Mouse (Mus musculus): Measurements from ENCODE around the gene Prkg1. TPM values are rescaled to one million over a fixed set of nuclear protein-coding genes. Genes with fewer than 3 reads are reported as not detected.

Prkg1 gene
- polyA plus RNA-seq, 1 experiment from 2014 or later = 5.6 TPM

DNA sequence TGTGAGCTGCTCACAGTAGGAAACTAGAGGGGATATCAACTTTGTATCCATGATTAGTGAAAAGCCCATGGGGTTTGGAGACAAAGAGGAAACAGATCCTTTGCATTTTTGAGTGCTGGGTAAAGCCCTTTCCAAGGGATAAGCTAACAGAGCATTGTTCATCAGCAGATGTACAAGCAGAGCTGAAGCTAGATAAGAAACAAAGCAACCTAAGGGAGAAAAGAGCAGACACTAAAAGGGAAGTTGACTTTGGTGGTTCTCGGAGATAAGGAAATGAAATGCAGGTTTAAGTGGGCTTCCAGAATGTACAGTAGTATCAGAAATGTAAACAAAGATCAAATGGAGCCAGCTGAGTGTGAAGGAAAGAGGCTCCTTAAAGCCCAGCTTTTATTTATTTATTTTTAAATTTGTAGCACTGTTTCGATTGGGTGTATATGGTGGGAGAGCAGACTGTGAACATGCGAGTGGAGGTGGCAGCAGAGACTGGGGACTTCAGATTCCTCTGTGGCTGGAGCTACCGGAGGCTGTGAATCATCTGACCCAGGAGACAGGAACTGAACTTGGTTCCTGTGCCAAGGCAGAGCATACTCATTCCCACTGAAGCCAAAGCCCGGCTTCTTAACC, 822.4 kb downstream of the Prkg1 start:
- WGBS = 64% methylated on average over 5 of the region's 5 CpGs
- Histone ChIP-seq H3K4me3 (ENCODE audit: low read depth, low read length) (no peak overlapping the region), H3K4me2 (ENCODE audit: low read depth, low read length, severe bottlenecking) (no peak overlapping the region), H3K9me3 (ENCODE audit: control insufficient read depth, low read length) (no peaks in the 10 kb centered on the region), H3K9ac (ENCODE audit: low read length) (no peak overlapping the region), H3K27me3 (ENCODE audit: control insufficient read depth, insufficient read depth, low read length) (no peaks in the 10 kb centered on the region), H3K27ac (ENCODE audit: low read depth, low read length) (no peak overlapping the region), H3K36me3 (ENCODE audit: control insufficient read depth, insufficient read depth, low read length) (no peaks in the 10 kb centered on the region), H3K4me1 (replicated peaks; ENCODE audit: control insufficient read depth, insufficient read depth, low read length) (no peaks in the 10 kb centered on the region)
- no peak for ATAC-seq (replicated peaks; ENCODE audit: low FRiP score)
- DNase-seq (ENCODE audit: low spot score) = no peak

GRCm38 (mm10) chr19:30938058-30938457, 826.8 kb downstream of the Prkg1 start:
- H3K27me3 ChIP-seq (ENCODE audit: control insufficient read depth, insufficient read depth, low read length) = no peaks in the 10 kb centered on the region
- no peak for DNase-seq (ENCODE audit: low spot score)
- 61% methylated on average over 2 of the region's 2 CpGs for WGBS

GRCm38 (mm10) chr19:30931469-30932192, 833.2 kb downstream of the Prkg1 start:
- WGBS = 91% methylated on average over 5 of the region's 5 CpGs
- ATAC-seq (replicated peaks; ENCODE audit: low FRiP score) = no peak
- H3K9me3 ChIP-seq (ENCODE audit: control insufficient read depth, low read length) = no peaks in the 10 kb centered on the region
- H3K27ac ChIP-seq (ENCODE audit: low read depth, low read length) = no peak overlapping the region
- no peaks in the 10 kb centered on the region for H3K4me1 ChIP-seq (replicated peaks; ENCODE audit: control insufficient read depth, insufficient read depth, low read length)
- no peaks in the 10 kb centered on the region for H3K36me3 ChIP-seq (ENCODE audit: control insufficient read depth, insufficient read depth, low read length)
- no peak overlapping the region for H3K4me2 ChIP-seq (ENCODE audit: low read depth, low read length, severe bottlenecking)
- no peaks in the 10 kb centered on the region for H3K27me3 ChIP-seq (ENCODE audit: control insufficient read depth, insufficient read depth, low read length)
- no peak overlapping the region for H3K4me3 ChIP-seq (ENCODE audit: low read depth, low read length)
- no peak overlapping the region for H3K9ac ChIP-seq (ENCODE audit: low read length)
- DNase-seq (ENCODE audit: low spot score) = no peak

More at GRCm38 (mm10) chr19:30938058-30938457, 826.8 kb downstream of the Prkg1 start:
- ATAC-seq (replicated peaks; ENCODE audit: low FRiP score) = no peak
- no peak overlapping the region for H3K4me3 ChIP-seq (ENCODE audit: low read depth, low read length)
- no peak overlapping the region for H3K4me2 ChIP-seq (ENCODE audit: low read depth, low read length, severe bottlenecking)
- no peak overlapping the region for H3K9ac ChIP-seq (ENCODE audit: low read length)
- no peaks in the 10 kb centered on the region for H3K9me3 ChIP-seq (ENCODE audit: control insufficient read depth, low read length)
- no peaks in the 10 kb centered on the region for H3K36me3 ChIP-seq (ENCODE audit: control insufficient read depth, insufficient read depth, low read length)
- H3K4me1 ChIP-seq (replicated peaks; ENCODE audit: control insufficient read depth, insufficient read depth, low read length) = no peaks in the 10 kb centered on the region
- no peak overlapping the region for H3K27ac ChIP-seq (ENCODE audit: low read depth, low read length)

DNA sequence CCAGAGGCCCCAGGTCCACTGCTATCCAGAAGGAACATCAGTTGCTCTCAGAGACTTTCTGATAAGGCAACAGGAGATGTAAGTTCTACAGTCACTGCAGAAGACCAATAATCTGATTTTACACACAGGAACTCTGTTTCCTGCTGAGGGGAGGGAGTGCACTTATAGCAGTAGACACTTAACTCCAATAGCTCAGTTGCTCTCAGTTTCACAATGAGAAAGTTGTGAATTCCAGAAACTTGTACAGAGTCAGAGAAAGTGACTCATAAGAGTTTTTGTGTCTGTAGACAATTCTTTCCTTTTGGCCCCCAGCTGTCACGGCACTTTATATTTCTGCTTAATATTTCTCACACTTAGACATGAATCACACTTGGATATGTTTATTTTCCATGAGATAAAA, 840.8 kb downstream of the Prkg1 start:
- H3K27ac ChIP-seq (ENCODE audit: low read depth, low read length) = no peak overlapping the region
- 88% methylated on average over 1 of the region's 1 CpGs for WGBS
- no peaks in the 10 kb centered on the region for H3K27me3 ChIP-seq (ENCODE audit: control insufficient read depth, insufficient read depth, low read length)
- no peaks in the 10 kb centered on the region for H3K9me3 ChIP-seq (ENCODE audit: control insufficient read depth, low read length)
- no peak overlapping the region for H3K4me3 ChIP-seq (ENCODE audit: low read depth, low read length)
- H3K9ac ChIP-seq (ENCODE audit: low read length) = no peak overlapping the region
- no peaks in the 10 kb centered on the region for H3K4me1 ChIP-seq (replicated peaks; ENCODE audit: control insufficient read depth, insufficient read depth, low read length)
- DNase-seq (ENCODE audit: low spot score) (no peak), ATAC-seq (replicated peaks; ENCODE audit: low FRiP score) (no peak)
- no peak overlapping the region for H3K4me2 ChIP-seq (ENCODE audit: low read depth, low read length, severe bottlenecking)
- H3K36me3 ChIP-seq (ENCODE audit: control insufficient read depth, insufficient read depth, low read length) = no peaks in the 10 kb centered on the region

GRCm38 (mm10) chr19:30902290-30902689, 862.5 kb downstream of the Prkg1 start:
- ATAC-seq (replicated peaks; ENCODE audit: low FRiP score) (no peak), DNase-seq (ENCODE audit: low spot score) (no peak)
- H3K27me3 ChIP-seq (ENCODE audit: control insufficient read depth, insufficient read depth, low read length) = no peaks in the 10 kb centered on the region
- H3K4me2 ChIP-seq (ENCODE audit: low read depth, low read length, severe bottlenecking) = no peak overlapping the region
- no peaks in the 10 kb centered on the region for H3K4me1 ChIP-seq (replicated peaks; ENCODE audit: control insufficient read depth, insufficient read depth, low read length)
- H3K4me3 ChIP-seq (ENCODE audit: low read depth, low read length) = no peak overlapping the region
- no peak overlapping the region for H3K9ac ChIP-seq (ENCODE audit: low read length)
- no peak overlapping the region for H3K27ac ChIP-seq (ENCODE audit: low read depth, low read length)
- H3K9me3 ChIP-seq (ENCODE audit: control insufficient read depth, low read length) = no peaks in the 10 kb centered on the region
- H3K36me3 ChIP-seq (ENCODE audit: control insufficient read depth, insufficient read depth, low read length) = no peaks in the 10 kb centered on the region

DNA sequence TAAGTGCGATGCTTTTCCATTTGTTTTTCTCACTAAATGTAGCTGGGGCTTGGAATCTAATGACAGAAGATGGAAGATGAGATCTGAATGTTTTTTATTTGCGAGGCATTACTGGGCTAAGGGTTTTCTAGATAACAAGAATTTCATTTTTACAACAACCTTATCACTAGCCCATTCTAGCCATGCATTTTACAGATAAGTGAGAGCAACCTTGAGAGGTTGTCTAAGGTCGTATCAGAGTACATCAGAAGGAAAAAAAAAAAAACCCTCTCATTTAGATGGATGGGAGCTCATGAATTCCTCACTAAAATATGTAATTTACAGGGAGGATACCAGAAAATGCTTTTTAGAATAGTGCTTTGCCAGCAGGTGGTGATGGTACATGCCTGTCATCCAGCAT, 863.8 kb downstream of the Prkg1 start:
- no peak overlapping the region for H3K9ac ChIP-seq (ENCODE audit: low read length)
- DNase-seq (ENCODE audit: low spot score) (no peak), ATAC-seq (replicated peaks; ENCODE audit: low FRiP score) (no peak)
- H3K27me3 ChIP-seq (ENCODE audit: control insufficient read depth, insufficient read depth, low read length) = no peaks in the 10 kb centered on the region
- no peaks in the 10 kb centered on the region for H3K36me3 ChIP-seq (ENCODE audit: control insufficient read depth, insufficient read depth, low read length)
- H3K27ac ChIP-seq (ENCODE audit: low read depth, low read length) = no peak overlapping the region
- H3K4me3 ChIP-seq (ENCODE audit: low read depth, low read length) = no peak overlapping the region
- no peaks in the 10 kb centered on the region for H3K9me3 ChIP-seq (ENCODE audit: control insufficient read depth, low read length)
- H3K4me1 ChIP-seq (replicated peaks; ENCODE audit: control insufficient read depth, insufficient read depth, low read length) = no peaks in the 10 kb centered on the region
- no peak overlapping the region for H3K4me2 ChIP-seq (ENCODE audit: low read depth, low read length, severe bottlenecking)
- 81% methylated on average over 3 of the region's 3 CpGs for WGBS

DNA sequence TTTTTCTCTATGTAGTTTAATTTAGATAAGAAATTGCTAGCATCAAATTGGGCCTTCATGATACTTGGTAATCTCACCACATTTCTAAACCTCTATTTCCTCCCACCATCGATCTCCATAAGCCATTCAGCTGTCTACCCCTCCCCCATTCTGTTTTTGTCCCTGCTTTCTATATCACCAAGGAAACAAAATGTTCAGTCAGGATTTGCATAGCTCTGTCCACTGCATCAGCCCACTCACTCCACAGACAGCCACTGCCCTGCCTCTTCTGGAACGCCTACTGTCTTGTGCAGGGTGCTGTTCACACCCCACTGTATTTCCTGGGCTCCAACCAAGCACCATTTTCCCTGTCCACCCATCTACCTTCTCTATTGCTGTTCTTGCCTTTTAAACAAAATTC, 874.5 kb downstream of the Prkg1 start:
- no peak overlapping the region for H3K9ac ChIP-seq (ENCODE audit: low read length)
- H3K36me3 ChIP-seq (ENCODE audit: control insufficient read depth, insufficient read depth, low read length) = no peaks in the 10 kb centered on the region
- no peak overlapping the region for H3K4me2 ChIP-seq (ENCODE audit: low read depth, low read length, severe bottlenecking)
- H3K27ac ChIP-seq (ENCODE audit: low read depth, low read length) = no peak overlapping the region
- DNase-seq (ENCODE audit: low spot score) = no peak
- H3K4me1 ChIP-seq (replicated peaks; ENCODE audit: control insufficient read depth, insufficient read depth, low read length) = no peaks in the 10 kb centered on the region
- H3K9me3 ChIP-seq (ENCODE audit: control insufficient read depth, low read length) = no peaks in the 10 kb centered on the region
- H3K4me3 ChIP-seq (ENCODE audit: low read depth, low read length) = no peak overlapping the region
- 61% methylated on average over 2 of the region's 2 CpGs for WGBS
- ATAC-seq (replicated peaks; ENCODE audit: low FRiP score) = no peak
- H3K27me3 ChIP-seq (ENCODE audit: control insufficient read depth, insufficient read depth, low read length) = no peaks in the 10 kb centered on the region

DNA sequence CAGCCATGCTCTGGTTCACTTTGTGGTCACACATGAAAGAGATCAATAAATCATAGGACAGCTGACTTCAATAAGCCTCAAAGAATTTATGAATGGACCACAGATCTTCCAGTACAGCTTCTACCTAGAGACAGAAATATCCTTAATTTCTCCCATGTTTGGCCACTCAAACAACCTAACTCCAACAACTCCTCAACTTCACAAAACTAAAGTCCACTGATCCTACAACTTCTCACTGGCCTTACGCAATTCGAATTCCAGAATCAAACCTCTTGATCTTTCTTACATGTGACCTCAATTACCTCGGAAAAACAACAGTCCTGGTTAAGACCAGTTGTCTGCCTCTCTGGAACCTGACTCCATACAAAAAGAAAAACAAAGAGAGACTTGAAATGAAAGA, 875.0 kb downstream of the Prkg1 start:
- H3K4me3 ChIP-seq (ENCODE audit: low read depth, low read length) = no peak overlapping the region
- WGBS = 77% methylated on average over 3 of the region's 3 CpGs
- H3K4me2 ChIP-seq (ENCODE audit: low read depth, low read length, severe bottlenecking) = no peak overlapping the region
- H3K27me3 ChIP-seq (ENCODE audit: control insufficient read depth, insufficient read depth, low read length) = no peaks in the 10 kb centered on the region
- no peak overlapping the region for H3K9ac ChIP-seq (ENCODE audit: low read length)
- H3K4me1 ChIP-seq (replicated peaks; ENCODE audit: control insufficient read depth, insufficient read depth, low read length) = no peaks in the 10 kb centered on the region
- H3K27ac ChIP-seq (ENCODE audit: low read depth, low read length) = no peak overlapping the region
- no peaks in the 10 kb centered on the region for H3K36me3 ChIP-seq (ENCODE audit: control insufficient read depth, insufficient read depth, low read length)
- no peaks in the 10 kb centered on the region for H3K9me3 ChIP-seq (ENCODE audit: control insufficient read depth, low read length)
- DNase-seq (ENCODE audit: low spot score) (no peak), ATAC-seq (replicated peaks; ENCODE audit: low FRiP score) (no peak)

DNA sequence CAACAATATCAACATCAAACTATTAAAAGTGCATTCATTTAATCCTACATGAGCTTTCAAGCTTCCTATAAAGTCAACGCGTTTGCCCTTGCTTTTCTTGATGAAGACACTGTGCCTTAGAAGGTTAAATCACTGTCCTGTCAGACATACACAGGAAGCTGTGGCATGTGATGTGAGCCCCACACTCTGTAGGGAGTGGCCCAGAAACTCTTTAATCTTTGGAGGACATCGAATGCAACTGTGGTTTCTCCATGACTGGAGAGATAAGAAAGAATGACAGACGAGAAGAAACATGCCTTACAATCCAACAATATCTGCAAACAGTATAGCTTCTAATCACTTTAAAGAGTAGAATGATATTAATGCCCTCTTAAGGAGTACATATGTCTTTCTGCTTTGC, 903.4 kb downstream of the Prkg1 start:
- WGBS = 85% methylated on average over 4 of the region's 4 CpGs

More for the DNA sequence above, 903.4 kb downstream of the Prkg1 start:
- no peaks in the 10 kb centered on the region for H3K27me3 ChIP-seq (ENCODE audit: control insufficient read depth, insufficient read depth, low read length)
- no peaks in the 10 kb centered on the region for H3K4me1 ChIP-seq (replicated peaks; ENCODE audit: control insufficient read depth, insufficient read depth, low read length)
- ATAC-seq (replicated peaks; ENCODE audit: low FRiP score) = no peak
- no peak overlapping the region for H3K4me2 ChIP-seq (ENCODE audit: low read depth, low read length, severe bottlenecking)
- H3K4me3 ChIP-seq (ENCODE audit: low read depth, low read length) = no peak overlapping the region
- no peaks in the 10 kb centered on the region for H3K9me3 ChIP-seq (ENCODE audit: control insufficient read depth, low read length)
- no peaks in the 10 kb centered on the region for H3K36me3 ChIP-seq (ENCODE audit: control insufficient read depth, insufficient read depth, low read length)
- no peak overlapping the region for H3K27ac ChIP-seq (ENCODE audit: low read depth, low read length)
- H3K9ac ChIP-seq (ENCODE audit: low read length) = no peak overlapping the region
- no peak for DNase-seq (ENCODE audit: low spot score)
